Mouse (Mus musculus): ENCODE measurements around the gene Gpr25. TPM values are rescaled to one million over a fixed set of nuclear protein-coding genes. Genes with fewer than 3 reads are reported as not detected.

Gpr25 gene
- polyA plus RNA-seq (2014; fragmentation: Nextera tagmentation; extraction: Ambion mirVana): not detected in 2 replicates

GRCm38 (mm10) chr1:136260635-136261238, at the start of gene Gpr25:
TSS of gene Gpr25 (minus strand) at chr1:136260873.
- H3K9ac ChIP-seq (ENCODE audit: low read length): peak within 1 kb of the TSS; percentile 53
- peaks cover 45% of the 10 kb centered on the region for H3K27me3 ChIP-seq (ENCODE audit: control insufficient read depth, insufficient read depth, low read length)
- no peaks in the 10 kb centered on the region for H3K36me3 ChIP-seq (ENCODE audit: control insufficient read depth, insufficient read depth, low read length)
- no peaks in the 10 kb centered on the region for H3K9me3 ChIP-seq (ENCODE audit: control insufficient read depth, low read length)
- 7% methylated on average over 28 of the region's 28 CpGs for whole genome bisulfite sequencing
- peak within 1 kb of the TSS; percentile 93 for H3K4me2 ChIP-seq (ENCODE audit: low read depth)
- peak; percentile 49 for ATAC-seq (ENCODE audit: insufficient read depth, low FRiP score, low TSS enrichment)
- no peak for DNase-seq (ENCODE audit: low spot score)
- peak within 1 kb of the TSS; percentile 51 for H3K4me3 ChIP-seq (ENCODE audit: low read depth, low read length)
- H3K4me1 ChIP-seq (ENCODE audit: control insufficient read depth, insufficient read depth, low read length): peaks cover 6% of the 10 kb centered on the region; the same call in 1 of the 2 replicates
- H3K27ac ChIP-seq (ENCODE audit: low read depth, low read length): no peak within 1 kb of the TSS

GRCm38 (mm10) chr1:136309193-136309592, 48.5 kb upstream of the Gpr25 start:
- no peak overlapping the region for H3K4me2 ChIP-seq (ENCODE audit: low read depth)
- no peaks in the 10 kb centered on the region for H3K9me3 ChIP-seq (ENCODE audit: control insufficient read depth, low read length)
- DNase-seq (ENCODE audit: low spot score): no peak
- H3K36me3 ChIP-seq (ENCODE audit: control insufficient read depth, insufficient read depth, low read length): no peaks in the 10 kb centered on the region
- no peak for ATAC-seq (ENCODE audit: insufficient read depth, low FRiP score, low TSS enrichment)
- H3K4me3 ChIP-seq (ENCODE audit: low read depth, low read length): no peak overlapping the region
- H3K4me1 ChIP-seq (ENCODE audit: control insufficient read depth, insufficient read depth, low read length): no peaks in the 10 kb centered on the region
- H3K9ac ChIP-seq (ENCODE audit: low read length): no peak overlapping the region
- no peaks in the 10 kb centered on the region for H3K27me3 ChIP-seq (ENCODE audit: control insufficient read depth, insufficient read depth, low read length)
- 90% methylated on average over 5 of the region's 5 CpGs for WGBS
- no peak overlapping the region for H3K27ac ChIP-seq (ENCODE audit: low read depth, low read length)

DNA sequence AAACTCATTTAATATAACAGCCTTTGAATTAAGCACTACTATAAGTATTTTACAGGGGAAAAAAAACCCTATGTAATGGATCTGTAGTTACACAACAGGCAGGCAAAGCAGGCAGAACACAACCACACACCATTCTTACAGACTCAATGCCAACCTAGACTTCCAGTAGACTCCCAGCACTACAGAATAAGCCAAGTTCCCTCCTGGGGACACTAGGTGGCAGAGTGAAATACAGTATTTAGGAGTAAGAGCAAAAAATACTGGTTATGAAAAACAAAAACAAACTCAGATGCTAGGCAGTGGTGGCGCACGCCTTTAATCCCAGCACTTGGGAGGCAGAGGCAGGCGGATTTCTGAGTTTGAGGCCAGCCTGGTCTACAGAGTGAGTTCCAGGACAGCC, 45.8 kb upstream of the Gpr25 start:
- H3K27me3 ChIP-seq (ENCODE audit: control insufficient read depth, insufficient read depth, low read length): no peaks in the 10 kb centered on the region
- no peak for DNase-seq (ENCODE audit: low spot score)
- no peaks in the 10 kb centered on the region for H3K9me3 ChIP-seq (ENCODE audit: control insufficient read depth, low read length)
- no peak overlapping the region for H3K4me3 ChIP-seq (ENCODE audit: low read depth, low read length)
- no peaks in the 10 kb centered on the region for H3K36me3 ChIP-seq (ENCODE audit: control insufficient read depth, insufficient read depth, low read length)
- H3K9ac ChIP-seq (ENCODE audit: low read length): no peak overlapping the region
- WGBS: 93% methylated on average over 3 of the region's 3 CpGs
- no peak overlapping the region for H3K4me2 ChIP-seq (ENCODE audit: low read depth)
- H3K27ac ChIP-seq (ENCODE audit: low read depth, low read length): no peak overlapping the region
- H3K4me1 ChIP-seq (ENCODE audit: control insufficient read depth, insufficient read depth, low read length): no peaks in the 10 kb centered on the region
- no peak for ATAC-seq (ENCODE audit: insufficient read depth, low FRiP score, low TSS enrichment)

- DNase-seq (ENCODE audit: low spot score) (no peak), ATAC-seq (ENCODE audit: insufficient read depth, low FRiP score, low TSS enrichment) (no peak)
- Histone ChIP-seq H3K27me3 (ENCODE audit: control insufficient read depth, insufficient read depth, low read length) (no peaks in the 10 kb centered on the region), H3K27ac (ENCODE audit: low read depth, low read length) (no peak overlapping the region), H3K4me1 (ENCODE audit: control insufficient read depth, insufficient read depth, low read length) (no peaks in the 10 kb centered on the region), H3K9me3 (ENCODE audit: control insufficient read depth, low read length) (no peaks in the 10 kb centered on the region), H3K4me2 (ENCODE audit: low read depth) (no peak overlapping the region), H3K4me3 (ENCODE audit: low read depth, low read length) (no peak overlapping the region), H3K36me3 (ENCODE audit: control insufficient read depth, insufficient read depth, low read length) (no peaks in the 10 kb centered on the region), H3K9ac (ENCODE audit: low read length) (no peak overlapping the region)
Measured at GRCm38 (mm10) chr1:136293961-136294360, 33.3 kb upstream of the Gpr25 start.

DNA sequence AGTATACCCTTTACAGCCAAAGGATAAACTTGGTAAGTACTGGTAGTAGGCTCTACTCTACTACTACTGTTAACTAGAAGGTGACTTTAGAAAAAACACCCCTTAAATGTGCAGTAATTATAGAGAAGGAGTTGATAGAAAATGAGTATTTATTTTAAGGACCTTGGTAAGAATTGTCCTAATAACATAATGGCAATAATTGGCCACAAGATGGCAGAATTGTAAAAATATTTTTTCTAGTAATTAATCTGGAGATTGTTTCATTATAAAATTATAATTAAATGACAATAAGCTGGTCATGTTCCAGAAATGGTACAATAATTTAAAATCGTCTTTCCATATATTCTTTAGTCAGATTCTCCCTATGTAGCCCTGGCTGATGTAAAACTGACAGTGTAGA, 29.1 kb upstream of the Gpr25 start:
- no peaks in the 10 kb centered on the region for H3K36me3 ChIP-seq (ENCODE audit: control insufficient read depth, insufficient read depth, low read length)
- DNase-seq (ENCODE audit: low spot score): no peak
- H3K4me3 ChIP-seq (ENCODE audit: low read depth, low read length): no peak overlapping the region
- no peaks in the 10 kb centered on the region for H3K27me3 ChIP-seq (ENCODE audit: control insufficient read depth, insufficient read depth, low read length)
- WGBS: 86% methylated on average over 1 of the region's 1 CpGs
- no peak overlapping the region for H3K4me2 ChIP-seq (ENCODE audit: low read depth)
- H3K9ac ChIP-seq (ENCODE audit: low read length): no peak overlapping the region
- no peaks in the 10 kb centered on the region for H3K9me3 ChIP-seq (ENCODE audit: control insufficient read depth, low read length)
- no peaks in the 10 kb centered on the region for H3K4me1 ChIP-seq (ENCODE audit: control insufficient read depth, insufficient read depth, low read length)
- ATAC-seq (ENCODE audit: insufficient read depth, low FRiP score, low TSS enrichment): no peak
- no peak overlapping the region for H3K27ac ChIP-seq (ENCODE audit: low read depth, low read length)

DNA sequence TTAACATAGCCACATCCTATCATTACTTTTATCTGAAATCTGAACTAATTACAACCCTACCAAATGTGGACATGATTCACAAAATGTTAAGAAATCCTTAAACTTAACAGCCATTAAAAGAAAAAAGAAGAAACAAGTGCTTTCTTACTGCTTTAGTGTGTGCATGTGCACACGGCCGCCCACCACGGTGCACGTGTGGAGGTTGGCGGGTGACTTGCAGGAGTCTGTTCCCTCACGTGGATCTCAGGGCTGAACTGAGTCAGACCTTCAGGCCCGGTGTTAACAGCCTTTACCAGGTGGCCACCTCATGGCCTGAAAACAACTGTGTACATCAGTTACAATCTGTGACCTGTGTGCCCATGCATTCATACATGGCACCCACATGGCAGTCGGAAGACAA, 16.7 kb upstream of the Gpr25 start:
- Histone ChIP-seq H3K9me3 (ENCODE audit: control insufficient read depth, low read length) (no peaks in the 10 kb centered on the region), H3K27me3 (ENCODE audit: control insufficient read depth, insufficient read depth, low read length) (no peaks in the 10 kb centered on the region), H3K4me1 (ENCODE audit: control insufficient read depth, insufficient read depth, low read length) (no peaks in the 10 kb centered on the region), H3K27ac (ENCODE audit: low read depth, low read length) (no peak overlapping the region), H3K4me2 (ENCODE audit: low read depth) (no peak overlapping the region), H3K36me3 (ENCODE audit: control insufficient read depth, insufficient read depth, low read length) (peaks cover 28% of the 10 kb centered on the region), H3K4me3 (ENCODE audit: low read depth, low read length) (no peak overlapping the region), H3K9ac (ENCODE audit: low read length) (no peak overlapping the region)
- DNase-seq (ENCODE audit: low spot score) (peak; percentile 5), ATAC-seq (ENCODE audit: insufficient read depth, low FRiP score, low TSS enrichment) (no peak)
- WGBS: 92% methylated on average over 8 of the region's 8 CpGs

GRCm38 (mm10) chr1:136268224-136268623, 7.6 kb upstream of the Gpr25 start:
- DNase-seq (ENCODE audit: low spot score) (no peak), ATAC-seq (ENCODE audit: insufficient read depth, low FRiP score, low TSS enrichment) (no peak)
- Histone ChIP-seq H3K4me1 (ENCODE audit: control insufficient read depth, insufficient read depth, low read length) (no peaks in the 10 kb centered on the region), H3K36me3 (ENCODE audit: control insufficient read depth, insufficient read depth, low read length) (peaks cover 2% of the 10 kb centered on the region), H3K27me3 (ENCODE audit: control insufficient read depth, insufficient read depth, low read length) (no peaks in the 10 kb centered on the region), H3K4me2 (ENCODE audit: low read depth) (no peak overlapping the region), H3K27ac (ENCODE audit: low read depth, low read length) (no peak overlapping the region), H3K4me3 (ENCODE audit: low read depth, low read length) (no peak overlapping the region), H3K9ac (ENCODE audit: low read length) (no peak overlapping the region), H3K9me3 (ENCODE audit: control insufficient read depth, low read length) (no peaks in the 10 kb centered on the region)
- WGBS: 83% methylated on average over 7 of the region's 7 CpGs

GRCm38 (mm10) chr1:136266127-136266526, 5.5 kb upstream of the Gpr25 start:
- ATAC-seq (ENCODE audit: insufficient read depth, low FRiP score, low TSS enrichment): no peak
- WGBS: 63% methylated on average over 6 of the region's 6 CpGs

DNA sequence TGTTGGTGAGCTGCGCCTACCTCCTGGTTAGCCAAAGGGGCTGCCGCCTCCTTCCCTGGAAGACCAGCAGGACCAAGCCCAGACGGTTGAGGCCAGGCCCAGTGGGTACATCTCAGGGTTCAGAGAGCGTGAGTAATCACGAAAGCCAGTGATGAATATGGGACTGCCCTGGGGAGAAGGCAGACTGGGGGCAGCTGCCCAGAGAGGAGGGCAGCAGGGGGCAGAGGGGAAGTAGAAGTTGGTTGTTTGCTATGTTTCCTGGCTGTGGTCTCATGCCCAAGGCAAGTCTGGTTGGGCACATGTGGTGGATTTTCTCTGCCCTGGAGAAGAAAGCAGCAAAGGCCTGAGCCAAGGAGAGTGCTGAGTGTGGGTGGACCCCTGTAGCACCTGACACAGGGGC, 2.7 kb upstream of the Gpr25 start:
- Histone ChIP-seq H3K27me3 (ENCODE audit: control insufficient read depth, insufficient read depth, low read length) (peaks cover 37% of the 10 kb centered on the region), H3K9ac (ENCODE audit: low read length) (no peak overlapping the region)
- WGBS: 76% methylated on average over 5 of the region's 5 CpGs

More at GRCm38 (mm10) chr1:136266127-136266526, 5.5 kb upstream of the Gpr25 start:
- Histone ChIP-seq H3K27me3 (ENCODE audit: control insufficient read depth, insufficient read depth, low read length) (peaks cover 10% of the 10 kb centered on the region), H3K9ac (ENCODE audit: low read length) (no peak overlapping the region), H3K4me2 (ENCODE audit: low read depth) (no peak overlapping the region), H3K4me1 (ENCODE audit: control insufficient read depth, insufficient read depth, low read length) (no peaks in the 10 kb centered on the region), H3K27ac (ENCODE audit: low read depth, low read length) (no peak overlapping the region), H3K9me3 (ENCODE audit: control insufficient read depth, low read length) (no peaks in the 10 kb centered on the region), H3K4me3 (ENCODE audit: low read depth, low read length) (no peak overlapping the region), H3K36me3 (ENCODE audit: control insufficient read depth, insufficient read depth, low read length) (0 out of 2 replicates have a peak, but pooled peaks cover 2% of the 10 kb centered on the region)
- no peak for DNase-seq (ENCODE audit: low spot score)

More for the DNA sequence above, 2.7 kb upstream of the Gpr25 start:
- peaks cover 6% of the 10 kb centered on the region; the same call in 1 of the 2 replicates for H3K4me1 ChIP-seq (ENCODE audit: control insufficient read depth, insufficient read depth, low read length)
- no peaks in the 10 kb centered on the region for H3K9me3 ChIP-seq (ENCODE audit: control insufficient read depth, low read length)
- no peak overlapping the region for H3K4me3 ChIP-seq (ENCODE audit: low read depth, low read length)
- DNase-seq (ENCODE audit: low spot score) (no peak), ATAC-seq (ENCODE audit: insufficient read depth, low FRiP score, low TSS enrichment) (no peak)
- no peaks in the 10 kb centered on the region for H3K36me3 ChIP-seq (ENCODE audit: control insufficient read depth, insufficient read depth, low read length)
- no peak overlapping the region for H3K4me2 ChIP-seq (ENCODE audit: low read depth)
- no peak overlapping the region for H3K27ac ChIP-seq (ENCODE audit: low read depth, low read length)

Data from neural tube, embryonic 11.5 days (tissue).